Mouse (Mus musculus): ENCODE measurements around the gene Cfap44. TPM values are rescaled to one million over a fixed set of nuclear protein-coding genes. Genes with fewer than 3 reads are reported as not detected.
A peak's percentile ranks its signal among the peaks of the same experiment; 100 is the strongest.

Gene Cfap44
- total RNA-seq, 2 experiments from 2014 or later: 12.8 to 14.8 TPM

DNA sequence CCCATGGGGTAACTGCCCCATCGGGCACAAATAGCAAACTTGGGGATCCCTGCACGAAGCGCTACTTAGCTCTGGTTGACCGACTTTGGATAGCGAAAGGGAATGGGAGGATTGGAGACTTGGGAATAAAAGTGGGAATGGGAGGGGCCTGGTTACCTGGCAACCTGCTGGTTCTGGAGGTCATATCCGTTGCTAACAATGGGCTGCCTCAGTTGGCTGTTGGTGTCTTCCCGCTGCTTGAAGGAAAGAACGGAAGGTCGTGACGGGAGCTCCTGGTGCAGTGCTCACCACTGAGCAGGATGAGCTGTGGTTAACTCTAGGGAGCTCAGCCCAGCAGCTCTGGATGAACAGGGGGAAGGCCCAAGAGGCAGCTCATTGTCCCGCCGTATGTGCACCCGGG lies 92.6 kb downstream of the Cfap44 start:
- no peak for DNase-seq (ENCODE audit: low spot score in 2 of 2)
- no peak for TF ChIP-seq CTCF (conservative IDR thresholded peaks at IDR 0.05)
- Histone ChIP-seq H3K4me3 (no peak overlapping the region), H3K27ac (no peak overlapping the region)

DNA sequence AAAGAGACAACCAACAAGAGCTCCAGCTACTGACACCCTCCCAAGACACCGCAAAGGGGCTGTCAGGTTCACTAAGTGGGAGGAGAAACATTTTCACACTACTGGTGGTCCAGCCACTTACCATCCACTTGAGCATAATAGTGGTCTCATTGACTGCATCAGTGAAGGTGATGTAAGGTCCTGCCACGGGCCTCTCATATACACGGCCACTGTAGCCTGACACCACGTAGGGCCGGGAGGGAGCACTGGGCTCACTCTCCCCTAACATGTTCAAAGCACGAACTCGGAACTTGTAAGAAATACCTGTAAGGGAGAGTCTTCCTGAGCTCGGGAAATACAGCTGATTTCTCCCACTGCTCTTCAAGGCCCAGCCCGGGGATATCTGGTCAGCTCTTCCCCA lies 96.5 kb downstream of the Cfap44 start:
- DNase-seq (ENCODE audit: low spot score in 2 of 2): no peak
- H3K4me3 ChIP-seq: no peak overlapping the region
- TF ChIP-seq CTCF (conservative IDR thresholded peaks at IDR 0.05): no peak
- H3K27ac ChIP-seq: no peak overlapping the region

DNA sequence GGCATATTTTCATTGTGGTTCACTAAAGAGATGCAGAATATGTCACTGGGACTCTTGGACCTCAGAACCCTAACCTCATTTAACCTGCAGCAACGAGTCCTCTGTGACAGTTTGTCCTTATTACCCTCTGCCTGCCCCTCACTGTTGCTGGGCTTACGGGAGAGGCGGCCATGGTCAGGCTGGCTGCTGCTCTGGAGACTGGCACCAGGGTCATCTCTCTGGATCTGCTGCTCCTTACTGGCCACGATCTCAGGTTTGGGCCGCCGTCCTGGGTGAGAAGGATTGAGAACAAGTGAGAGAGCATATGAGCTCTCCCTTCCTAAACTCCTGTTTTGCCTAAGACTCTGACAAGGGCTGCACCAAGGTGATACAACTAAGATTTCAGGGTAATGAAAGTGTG lies 97.6 kb downstream of the Cfap44 start:
- Histone ChIP-seq H3K4me3 (no peak overlapping the region), H3K27ac (no peak overlapping the region)
- no peak for TF ChIP-seq CTCF (conservative IDR thresholded peaks at IDR 0.05)
- DNase-seq (ENCODE audit: low spot score in 2 of 2): no peak

DNA sequence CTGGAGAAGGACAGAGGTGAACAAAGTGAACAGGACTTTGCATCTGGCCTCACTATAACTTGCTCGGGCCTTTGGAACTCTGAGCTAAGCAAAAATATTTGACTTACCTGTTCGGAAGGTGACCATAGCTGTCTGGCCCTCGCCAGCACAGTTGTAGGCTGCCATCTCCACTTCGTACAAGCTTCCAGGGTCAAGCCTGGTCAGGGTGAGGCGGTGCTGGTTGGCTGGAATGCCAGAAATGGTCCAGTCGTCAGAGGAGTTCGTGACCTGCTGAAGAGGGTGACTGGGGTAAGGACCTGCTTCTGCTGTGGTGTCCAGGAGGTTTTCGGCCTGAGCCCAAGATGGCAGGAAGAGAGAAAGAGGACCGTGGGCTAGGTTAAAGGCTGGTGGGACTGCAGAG lies 98.1 kb downstream of the Cfap44 start:
- DNase-seq (ENCODE audit: low spot score in 2 of 2): no peak
- TF ChIP-seq CTCF (conservative IDR thresholded peaks at IDR 0.05): no peak
- Histone ChIP-seq H3K4me3 (no peak overlapping the region), H3K27ac (peak overlapping the region; percentile 75)

DNA sequence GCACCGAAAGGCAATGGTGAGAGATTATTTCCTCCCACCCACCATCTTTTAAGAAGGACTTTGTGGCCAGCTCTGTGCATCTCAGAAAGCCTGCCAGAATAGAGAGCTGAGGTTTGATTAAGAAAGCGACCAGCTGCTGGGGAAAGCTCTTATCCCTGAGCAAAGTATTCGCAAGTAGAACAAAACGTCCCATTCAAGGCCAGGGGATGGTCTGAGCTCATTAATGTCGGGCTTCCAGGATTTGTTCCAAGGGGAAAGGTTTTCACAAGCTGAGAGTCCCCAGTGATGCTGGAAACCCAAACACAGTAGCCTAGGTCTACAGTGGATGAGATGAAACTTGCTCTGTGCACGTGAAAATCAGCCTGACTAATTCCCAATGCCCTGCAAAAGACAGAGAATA lies 99.3 kb downstream of the Cfap44 start:
- Histone ChIP-seq H3K27ac (peak overlapping the region; percentile 75), H3K4me3 (no peak overlapping the region)
- DNase-seq (ENCODE audit: low spot score in 2 of 2): peak in 1 of 2 experiments; percentile 42
- no peak for TF ChIP-seq CTCF (conservative IDR thresholded peaks at IDR 0.05)

DNA sequence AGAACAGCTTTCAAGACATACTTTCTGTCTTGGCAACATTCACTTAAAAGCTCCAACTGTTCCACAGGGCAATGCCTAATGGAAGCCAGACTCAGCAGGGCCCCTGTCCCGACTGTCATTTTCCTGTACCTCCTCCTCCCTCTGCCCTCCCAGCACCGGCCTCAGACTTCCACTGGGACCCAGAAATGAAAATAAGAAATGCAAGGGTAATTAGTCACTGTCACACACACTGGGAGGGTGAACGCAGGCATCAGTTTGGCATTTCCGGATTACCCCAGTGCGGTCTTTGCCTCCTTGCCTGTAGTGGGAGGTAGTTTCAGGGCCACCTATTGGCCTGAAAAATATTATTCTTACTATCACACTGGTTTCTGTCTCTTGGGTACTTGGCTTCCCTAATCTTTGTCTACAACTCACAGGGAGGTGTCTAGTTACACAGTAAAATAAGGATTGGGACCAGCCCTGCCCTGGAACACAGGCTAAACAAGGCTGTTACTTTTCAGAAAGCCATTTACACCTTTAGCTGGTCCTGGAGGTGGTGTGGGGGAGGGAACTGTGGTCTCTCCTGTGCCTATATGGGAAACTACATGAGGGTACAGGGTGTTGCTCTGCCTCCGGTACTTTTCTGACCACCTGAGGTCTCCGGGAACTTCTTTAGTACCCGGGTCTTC lies 100.0 kb downstream of the Cfap44 start:
- no peak for DNase-seq (ENCODE audit: low spot score in 2 of 2)
- H3K27ac ChIP-seq: peak overlapping the region; percentile 75
- H3K4me3 ChIP-seq: no peak overlapping the region
- TF ChIP-seq CTCF (conservative IDR thresholded peaks at IDR 0.05): no peak

DNA sequence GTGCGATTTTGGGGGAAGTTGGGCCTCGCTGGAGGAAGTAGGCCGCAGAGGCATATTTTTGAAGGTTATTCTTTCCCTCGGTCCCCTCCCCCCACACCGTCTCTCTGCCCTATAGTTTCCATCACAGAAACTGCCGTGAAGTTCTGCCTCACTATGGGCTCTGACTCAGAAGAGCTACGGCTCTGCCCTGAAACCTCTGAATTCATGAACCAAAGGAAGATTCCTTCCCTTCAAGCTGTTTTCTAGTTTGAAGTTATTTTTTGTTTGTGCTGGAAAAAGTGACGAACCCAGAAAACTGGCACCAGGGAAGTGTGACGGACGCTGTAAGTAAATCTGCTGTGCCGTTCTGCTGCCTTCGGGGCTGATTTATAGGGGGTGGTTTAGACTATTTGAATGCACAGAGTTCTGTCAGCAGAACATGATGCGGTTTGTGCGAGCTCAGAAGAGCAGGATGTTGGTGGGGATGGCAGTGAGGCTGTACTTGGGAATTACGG lies 102.4 kb downstream of the Cfap44 start:
- no peak for DNase-seq (ENCODE audit: low spot score in 2 of 2)
- TF ChIP-seq CTCF (conservative IDR thresholded peaks at IDR 0.05): no peak
- H3K27ac ChIP-seq: no peak overlapping the region
- H3K4me3 ChIP-seq: no peak overlapping the region

DNA sequence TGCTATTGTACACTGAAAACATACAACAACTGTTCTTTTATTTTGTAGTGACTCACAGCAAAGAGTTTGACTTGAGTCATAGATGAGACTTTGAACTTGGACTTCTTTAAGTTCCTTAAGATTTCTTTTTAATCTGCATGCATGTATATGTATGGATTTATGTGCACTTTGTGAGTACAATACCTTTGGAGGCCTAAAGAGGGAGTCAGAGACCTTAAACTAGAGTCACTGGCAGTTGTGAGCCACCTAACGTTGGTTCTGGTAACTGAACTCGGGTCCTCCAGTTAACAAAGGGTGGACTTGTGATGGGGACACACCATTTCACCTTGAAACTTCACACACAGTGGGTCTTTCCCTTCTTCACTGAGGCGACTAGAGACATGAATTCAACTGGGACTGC lies 103.9 kb downstream of the Cfap44 start:
- Histone ChIP-seq H3K27ac (no peak overlapping the region), H3K4me3 (no peak overlapping the region)
- TF ChIP-seq CTCF (conservative IDR thresholded peaks at IDR 0.05): peak; percentile 16; the same call in 1 of the 2 replicates
- DNase-seq (ENCODE audit: low spot score in 2 of 2): no peak

DNA sequence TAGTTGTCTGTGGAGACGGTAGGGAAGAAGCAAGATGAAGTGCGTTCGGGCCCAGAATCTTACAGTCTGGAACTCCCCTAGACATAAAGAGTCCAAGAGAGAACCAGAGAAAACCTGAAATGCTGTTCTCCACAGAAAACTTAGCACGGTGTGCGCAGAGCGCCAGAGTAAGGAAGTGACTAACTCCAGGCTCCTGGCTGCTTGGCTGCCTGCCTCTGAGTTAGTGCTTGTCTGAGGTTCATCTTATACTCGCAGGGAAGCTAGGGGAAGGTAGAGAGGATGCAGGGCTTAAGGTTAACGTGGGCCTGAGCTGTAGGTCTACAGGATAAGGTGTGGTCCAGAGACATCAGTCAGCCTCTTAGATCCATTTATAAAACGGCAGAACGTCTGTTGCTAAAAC lies 107.2 kb downstream of the Cfap44 start:
- Histone ChIP-seq H3K4me3 (no peak overlapping the region), H3K27ac (no peak overlapping the region)
- no peak for DNase-seq (ENCODE audit: low spot score in 2 of 2)
- no peak for TF ChIP-seq CTCF (conservative IDR thresholded peaks at IDR 0.05)

DNA sequence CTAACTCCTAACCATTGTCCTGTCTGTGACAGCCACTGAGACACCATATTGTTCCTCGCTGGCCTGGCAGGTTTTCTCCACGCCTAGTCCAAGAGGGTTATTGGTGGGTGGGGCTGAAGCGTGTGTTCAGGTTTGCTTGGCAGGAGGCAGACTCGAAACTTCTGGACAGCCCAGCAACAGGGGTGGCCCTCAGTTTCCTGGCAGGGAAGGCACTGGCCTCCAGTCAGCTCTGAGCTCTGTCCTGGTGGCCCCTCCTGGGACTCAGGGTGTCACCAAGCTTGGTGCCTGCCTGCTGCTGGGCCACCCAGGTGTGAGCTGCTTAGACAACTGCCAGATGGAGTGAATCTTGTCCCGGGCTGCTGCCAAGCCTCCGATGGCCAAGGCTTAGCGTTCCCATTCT lies 107.7 kb downstream of the Cfap44 start:
- Histone ChIP-seq H3K4me3 (no peak overlapping the region), H3K27ac (no peak overlapping the region)
- no peak for TF ChIP-seq CTCF (conservative IDR thresholded peaks at IDR 0.05)
- DNase-seq (ENCODE audit: low spot score in 2 of 2): no peak

DNA sequence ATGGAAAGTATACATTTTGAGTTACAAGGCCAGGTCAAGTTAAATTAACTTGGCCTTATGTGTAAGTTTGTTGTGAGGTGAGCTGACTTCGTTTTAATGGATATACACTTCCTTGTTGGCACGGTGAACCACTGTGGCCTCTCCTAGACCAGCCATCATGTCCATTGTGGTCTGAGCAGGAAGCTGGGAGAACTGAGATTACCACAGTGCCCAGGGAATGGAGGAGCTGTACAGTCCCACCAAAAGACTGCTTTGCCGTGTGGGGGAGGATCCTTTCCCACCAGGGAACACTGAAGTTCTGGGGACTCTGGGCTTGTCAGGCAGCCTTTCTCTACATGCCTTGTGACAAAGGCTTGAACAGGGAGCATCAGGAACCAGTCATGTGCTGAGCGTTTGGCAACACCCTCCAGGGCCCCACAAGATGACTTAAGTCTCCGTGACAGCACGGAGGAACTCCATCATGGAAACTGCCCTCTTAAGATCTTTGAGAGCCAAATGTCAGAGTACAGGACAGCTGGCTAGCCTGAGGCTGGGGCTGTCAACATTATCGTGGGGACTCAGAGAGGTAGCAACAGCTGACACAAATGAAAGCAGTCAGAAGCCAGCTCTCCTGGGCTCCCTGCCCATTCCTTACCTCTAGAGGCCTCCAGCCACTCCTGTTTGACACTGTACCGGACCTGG lies 108.4 kb downstream of the Cfap44 start:
- no peak overlapping the region for H3K4me3 ChIP-seq
- TF ChIP-seq CTCF (conservative IDR thresholded peaks at IDR 0.05): no peak
- no peak overlapping the region for H3K27ac ChIP-seq
- no peak for DNase-seq (ENCODE audit: low spot score in 2 of 2)

DNA sequence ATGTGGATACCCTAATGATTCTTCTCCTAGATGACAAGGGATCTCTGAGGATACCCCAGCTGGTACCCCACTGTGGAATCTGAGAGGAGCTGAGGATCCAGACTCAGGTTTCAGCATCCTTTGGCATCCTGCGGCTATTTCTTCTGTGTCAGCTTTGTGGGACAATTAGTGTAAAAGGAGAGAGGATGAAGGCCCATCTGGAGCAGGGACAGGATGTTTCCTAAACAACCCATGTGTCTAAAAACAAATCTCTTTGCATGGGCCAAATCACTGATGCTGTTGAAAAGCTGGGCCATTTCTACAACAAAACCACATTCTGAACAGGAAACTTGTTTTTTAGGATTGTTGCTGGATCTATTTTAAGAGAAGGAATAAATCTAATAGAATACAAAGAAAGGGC lies 110.6 kb downstream of the Cfap44 start:
- Histone ChIP-seq H3K27ac (0 out of 2 replicates have a peak overlapping the region, but pooled peaks have one; percentile 34), H3K4me3 (no peak overlapping the region)
- DNase-seq (ENCODE audit: low spot score in 2 of 2): no peak
- no peak for TF ChIP-seq CTCF (conservative IDR thresholded peaks at IDR 0.05)

DNA sequence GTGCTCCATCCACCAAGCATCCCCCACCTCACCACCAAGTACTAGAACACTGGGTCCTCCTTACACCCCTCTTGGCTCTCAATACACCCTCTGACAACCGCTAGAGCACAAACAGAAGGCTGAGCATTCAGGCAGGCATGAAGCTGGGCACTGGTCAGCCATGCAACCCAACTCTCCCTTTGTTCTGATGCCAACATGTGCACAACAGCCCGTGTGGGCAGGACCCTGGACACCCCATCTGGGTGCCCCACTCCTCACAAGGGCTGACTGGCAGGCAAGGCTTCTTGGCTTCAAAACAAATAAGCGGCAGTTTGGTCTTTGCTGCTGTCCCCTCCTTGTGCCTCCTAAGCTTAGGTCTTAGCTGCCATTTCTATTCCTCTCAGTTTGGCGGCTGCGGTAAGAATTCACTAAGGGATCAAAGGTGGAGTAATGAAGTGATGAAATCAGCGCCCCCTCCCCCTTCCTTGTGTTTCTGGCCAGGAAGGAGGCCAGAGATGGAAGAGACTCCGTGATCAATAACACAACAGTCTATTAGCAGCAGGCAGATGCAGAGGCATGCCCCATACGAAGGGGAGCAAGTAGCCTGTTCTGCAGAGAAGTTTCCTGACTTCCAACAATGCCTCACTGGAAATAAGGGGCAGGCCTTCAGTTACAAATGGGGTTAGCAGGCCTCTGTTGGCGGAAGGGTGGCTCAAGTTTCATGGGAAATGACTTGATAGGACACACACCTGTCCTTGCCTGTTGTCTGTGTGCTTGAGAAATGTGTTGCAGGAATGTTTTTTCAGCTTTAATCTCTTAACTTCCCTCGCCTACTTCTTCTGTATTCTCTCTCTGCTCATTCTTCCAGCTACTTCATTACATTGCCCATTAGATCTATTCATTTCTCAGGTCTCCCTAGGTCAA lies 112.7 kb downstream of the Cfap44 start:
- Histone ChIP-seq H3K4me3 (no peak overlapping the region), H3K27ac (no peak overlapping the region)
- TF ChIP-seq CTCF (conservative IDR thresholded peaks at IDR 0.05): no peak
- no peak for DNase-seq (ENCODE audit: low spot score in 2 of 2)
